Mouse (Mus musculus) ES-E14 (cell line): ENCODE measurements around the gene Olfr695.
"Not testable (repeated sequence)": the region's sequence is repeated elsewhere in the genome, so short reads cannot be mapped to it uniquely, and the experiment has no call there.

Source experiments
- HCFC1 ChIP-seq: IDR thresholded peaks from 2 replicates; pipeline ENCODE4 v1.6.1; 2012; ENCODE audit warnings: low read length, inconsistent platforms, borderline replicate concordance; ENCODE audit not compliant: insufficient read depth
- MAFK ChIP-seq: IDR thresholded peaks from 2 replicates; pipeline ENCODE4 v1.6.1; 2014; ENCODE audit warnings: mild to moderate bottlenecking, low read depth, low read length, inconsistent platforms; ENCODE audit not compliant: insufficient read depth
- ZC3H11A ChIP-seq: IDR thresholded peaks from 2 replicates; pipeline ENCODE4 v1.6.1; 2012; ENCODE audit warnings: low read depth, mild to moderate bottlenecking, inconsistent platforms, low read length, borderline replicate concordance
- ZNF384 ChIP-seq: IDR thresholded peaks from 2 replicates; pipeline ENCODE4 v1.6.1; 2012; ENCODE audit warnings: low read depth, low read length, inconsistent platforms

DNA sequence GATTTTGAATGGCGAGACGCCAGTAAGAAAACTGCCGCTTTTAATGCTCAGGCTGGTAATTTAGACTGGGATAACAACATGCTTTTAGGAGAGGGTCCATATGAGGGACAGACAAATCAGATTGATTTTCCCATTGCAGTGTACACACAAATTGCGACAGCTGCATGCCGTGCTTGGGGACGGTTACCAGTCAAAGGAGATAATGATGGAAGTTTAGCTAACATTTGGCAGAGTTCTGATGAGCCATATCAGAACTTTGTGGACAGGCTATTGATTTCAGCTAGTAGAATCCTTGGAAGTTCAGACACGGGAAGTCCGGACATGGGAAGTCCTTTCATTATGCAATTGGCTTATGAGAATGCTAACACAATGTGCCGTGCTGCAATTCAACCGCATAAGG, 8.5 kb downstream of the Olfr695 start:
- not testable (repeated sequence) for TF ChIP-seq ZC3H11A, ZNF384, MAFK, HCFC1
